Mouse (Mus musculus): ENCODE measurements at regions not wholly inside any gene's neighbourhood (a gene's known extent, or its start where the extent isn't known, plus 50 kb on each side); places are given as distances from the start of the nearest gene placed in this dataset.

DNA sequence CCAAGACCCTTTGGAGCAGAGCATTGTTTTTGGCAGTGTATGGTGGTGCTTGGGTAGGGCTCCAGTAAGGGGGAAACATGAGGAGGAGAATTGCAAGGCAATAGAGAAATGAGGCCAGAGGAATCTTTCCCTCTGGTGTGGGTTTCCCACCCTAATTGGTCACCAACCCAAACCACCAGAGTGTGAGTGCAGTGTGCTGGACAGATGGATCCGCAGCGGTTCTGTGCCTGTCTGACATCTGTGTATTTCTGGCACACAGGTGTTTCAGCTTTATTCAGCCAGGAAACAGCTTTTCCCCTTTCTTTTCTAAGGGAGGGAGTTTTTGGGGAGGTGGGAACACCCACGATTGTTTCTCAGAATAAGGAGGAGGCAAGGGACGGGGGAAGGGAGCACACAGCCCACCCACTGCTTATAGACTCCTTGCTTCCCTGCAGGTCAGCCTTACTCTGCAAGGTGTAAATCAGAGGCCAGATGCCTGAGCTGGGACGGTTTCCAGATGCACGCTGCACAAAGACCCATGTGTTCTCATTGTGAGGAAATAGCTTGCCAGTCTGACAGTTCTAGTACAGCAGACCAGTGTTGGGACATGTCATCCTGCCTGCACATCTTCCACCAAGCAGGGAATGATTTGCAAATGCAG lies 175.2 kb upstream of the Gypa start:
- Histone ChIP-seq H3K27me3 (replicated peaks) (no peaks in the 10 kb centered on the region; the same call in 1 of the 2 replicates), H3K9ac (no peak overlapping the region), H3K4me3 (no peak overlapping the region), H3K4me2 (no peak overlapping the region), H3K36me3 (no peaks in the 10 kb centered on the region), H3K27ac (replicated peaks) (no peak overlapping the region), H3K4me1 (peaks cover 25% of the 10 kb centered on the region), H3K9me3 (no peaks in the 10 kb centered on the region)
- 45% methylated on average over 6 of the region's 6 CpGs for WGBS
- ATAC-seq (ENCODE audit: extremely low read depth, insufficient number of reproducible peaks, low FRiP score, low TSS enrichment) = no peak

DNA sequence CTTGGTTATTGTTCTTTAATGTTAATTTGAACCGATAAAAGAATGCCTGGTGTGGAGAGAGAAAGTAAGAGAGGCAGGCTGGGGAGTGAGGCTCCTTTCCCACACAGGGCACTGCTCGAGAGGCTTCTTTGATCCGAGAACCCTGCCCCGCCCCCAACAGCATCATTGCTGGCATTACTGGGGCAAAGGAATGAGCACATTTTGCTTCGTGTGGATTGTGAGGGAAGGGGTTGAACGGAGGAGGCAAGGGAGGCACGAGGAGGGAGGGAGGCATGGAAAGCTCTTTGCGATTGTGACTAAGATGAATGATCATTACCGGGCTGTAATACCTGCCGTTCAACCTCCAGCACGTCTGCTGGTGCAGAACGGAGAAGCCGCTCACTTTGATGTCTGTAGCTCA lies 178.2 kb upstream of the Gypa start:
- ATAC-seq (ENCODE audit: extremely low read depth, insufficient number of reproducible peaks, low FRiP score, low TSS enrichment) = no peak
- Histone ChIP-seq H3K9me3 (no peaks in the 10 kb centered on the region), H3K9ac (no peak overlapping the region), H3K36me3 (no peaks in the 10 kb centered on the region), H3K4me3 (peak overlapping the region; percentile 37), H3K4me2 (peak overlapping the region; percentile 62), H3K27ac (replicated peaks) (no peak overlapping the region), H3K27me3 (replicated peaks) (no peaks in the 10 kb centered on the region; the same call in 1 of the 2 replicates), H3K4me1 (peaks cover 25% of the 10 kb centered on the region)
- WGBS = 7% methylated on average over 13 of the region's 13 CpGs

DNA sequence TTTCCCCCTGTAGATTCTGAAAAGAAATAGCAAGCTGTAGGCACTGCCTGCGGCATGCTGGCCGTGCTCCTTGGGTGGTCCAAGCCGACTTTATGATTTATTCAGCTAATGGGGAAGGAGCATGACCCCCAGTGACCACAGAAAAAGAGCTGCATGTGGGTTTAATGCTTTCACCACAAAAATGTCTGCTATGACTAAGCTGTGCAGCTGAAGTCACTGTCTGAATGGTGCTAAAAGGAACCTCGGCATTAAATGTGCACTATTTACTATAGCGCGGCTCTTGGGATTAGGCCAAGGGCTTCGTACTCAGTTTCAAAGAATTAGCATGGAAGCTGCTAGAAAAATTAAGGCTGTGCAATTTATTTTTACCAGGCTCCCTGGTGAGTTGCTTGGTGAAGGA lies 178.8 kb upstream of the Gypa start:
- Histone ChIP-seq H3K36me3 (no peaks in the 10 kb centered on the region), H3K4me3 (peak overlapping the region; percentile 37), H3K4me1 (peaks cover 25% of the 10 kb centered on the region), H3K9me3 (no peaks in the 10 kb centered on the region), H3K27me3 (replicated peaks) (no peaks in the 10 kb centered on the region; the same call in 1 of the 2 replicates), H3K9ac (no peak overlapping the region), H3K4me2 (peak overlapping the region; percentile 62), H3K27ac (replicated peaks) (no peak overlapping the region)
- 22% methylated on average over 7 of the region's 7 CpGs for WGBS
- ATAC-seq (ENCODE audit: extremely low read depth, insufficient number of reproducible peaks, low FRiP score, low TSS enrichment) = no peak

DNA sequence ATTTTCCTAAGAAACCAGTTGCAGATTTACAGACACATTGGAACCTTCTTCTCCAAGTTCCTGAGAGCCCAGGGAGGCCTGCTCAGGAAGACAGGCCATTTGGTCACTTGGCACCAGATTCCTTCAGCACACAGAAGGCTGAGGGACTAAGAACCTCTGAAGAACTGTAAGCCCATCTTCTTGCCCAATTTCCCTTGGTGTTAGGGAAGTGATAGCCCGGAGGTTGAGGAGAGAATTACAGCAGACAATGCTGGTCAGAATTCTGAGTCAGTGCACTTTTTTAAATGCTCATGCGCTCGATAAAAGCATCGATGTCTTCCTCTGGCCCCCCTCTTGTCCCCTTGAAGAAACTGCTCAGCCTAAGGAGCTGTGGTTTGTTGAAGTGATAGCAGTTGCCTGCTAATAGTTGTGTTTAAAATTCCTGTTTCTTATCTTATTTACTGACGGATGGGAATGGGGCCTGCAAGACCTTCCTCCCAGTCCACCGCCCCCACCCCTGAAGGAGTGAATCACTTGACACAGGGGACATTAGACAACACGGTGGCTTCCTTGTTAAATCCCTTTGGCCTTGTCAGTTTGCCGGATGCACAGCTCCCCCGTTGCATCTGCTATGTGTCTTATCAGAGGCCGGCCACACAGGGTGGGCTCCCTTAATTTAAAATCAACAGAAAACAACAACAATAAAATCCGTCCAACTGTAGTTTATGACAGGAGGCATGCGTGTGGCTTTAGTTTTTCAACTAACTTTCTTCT lies 179.5 kb upstream of the Gypa start:
- H3K27ac ChIP-seq (replicated peaks) = no peak overlapping the region
- no peaks in the 10 kb centered on the region for H3K36me3 ChIP-seq
- ATAC-seq (ENCODE audit: extremely low read depth, insufficient number of reproducible peaks, low FRiP score, low TSS enrichment) = no peak
- no peaks in the 10 kb centered on the region; the same call in 1 of the 2 replicates for H3K27me3 ChIP-seq (replicated peaks)
- no peaks in the 10 kb centered on the region for H3K9me3 ChIP-seq
- whole genome bisulfite sequencing = 21% methylated on average over 12 of the region's 12 CpGs
- H3K4me1 ChIP-seq = peaks cover 25% of the 10 kb centered on the region
- H3K4me2 ChIP-seq = 0 out of 2 replicates have a peak overlapping the region, but pooled peaks have one; percentile 8
- H3K4me3 ChIP-seq = no peak overlapping the region
- no peak overlapping the region for H3K9ac ChIP-seq

- Histone ChIP-seq H3K27ac (replicated peaks) (no peak overlapping the region), H3K9me3 (no peaks in the 10 kb centered on the region), H3K36me3 (no peaks in the 10 kb centered on the region), H3K4me1 (no peaks in the 10 kb centered on the region), H3K4me2 (no peak overlapping the region), H3K9ac (no peak overlapping the region), H3K27me3 (replicated peaks) (no peaks in the 10 kb centered on the region), H3K4me3 (no peak overlapping the region)
- ATAC-seq (ENCODE audit: extremely low read depth, insufficient number of reproducible peaks, low FRiP score, low TSS enrichment) = no peak
- WGBS = 66% methylated on average over 4 of the region's 4 CpGs
Measured at GRCm38 (mm10) chr8:80307761-80308160, 185.8 kb upstream of the Gypa start.

GRCm38 (mm10) chr8:80298596-80298995 lies 195.0 kb upstream of the Gypa start:
- no peak for ATAC-seq (ENCODE audit: extremely low read depth, insufficient number of reproducible peaks, low FRiP score, low TSS enrichment)
- Histone ChIP-seq H3K9ac (no peak overlapping the region), H3K4me1 (no peaks in the 10 kb centered on the region), H3K9me3 (no peaks in the 10 kb centered on the region), H3K27me3 (replicated peaks) (no peaks in the 10 kb centered on the region), H3K4me2 (no peak overlapping the region), H3K27ac (replicated peaks) (no peak overlapping the region), H3K4me3 (no peak overlapping the region), H3K36me3 (no peaks in the 10 kb centered on the region)
- WGBS = 73% methylated on average over 5 of the region's 5 CpGs

DNA sequence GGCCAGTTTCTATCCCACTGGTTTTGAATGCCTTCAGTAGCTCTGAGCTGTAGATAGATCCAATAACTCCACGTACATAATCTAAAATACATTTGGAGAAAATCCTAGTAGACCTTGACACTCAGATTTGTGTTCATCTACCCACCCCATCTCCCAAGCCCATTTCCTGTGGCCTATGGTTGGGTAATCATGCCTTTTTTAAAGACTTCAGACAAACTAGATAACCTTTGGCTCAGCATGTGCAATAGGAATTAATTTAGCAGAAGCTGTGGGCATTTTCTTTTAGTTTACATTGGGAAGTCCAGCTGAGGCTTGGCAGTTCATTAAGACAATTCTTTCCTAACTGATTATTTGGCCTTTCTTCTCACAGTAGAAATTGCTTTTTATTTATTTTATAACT lies 203.3 kb upstream of the Gypa start:
- Histone ChIP-seq H3K4me1 (no peaks in the 10 kb centered on the region), H3K4me2 (no peak overlapping the region), H3K27me3 (replicated peaks) (no peaks in the 10 kb centered on the region), H3K9me3 (no peaks in the 10 kb centered on the region), H3K4me3 (no peak overlapping the region), H3K9ac (no peak overlapping the region), H3K27ac (replicated peaks) (no peak overlapping the region), H3K36me3 (no peaks in the 10 kb centered on the region)
- ATAC-seq (ENCODE audit: extremely low read depth, insufficient number of reproducible peaks, low FRiP score, low TSS enrichment) = no peak
- 75% methylated on average over 1 of the region's 1 CpGs for WGBS

DNA sequence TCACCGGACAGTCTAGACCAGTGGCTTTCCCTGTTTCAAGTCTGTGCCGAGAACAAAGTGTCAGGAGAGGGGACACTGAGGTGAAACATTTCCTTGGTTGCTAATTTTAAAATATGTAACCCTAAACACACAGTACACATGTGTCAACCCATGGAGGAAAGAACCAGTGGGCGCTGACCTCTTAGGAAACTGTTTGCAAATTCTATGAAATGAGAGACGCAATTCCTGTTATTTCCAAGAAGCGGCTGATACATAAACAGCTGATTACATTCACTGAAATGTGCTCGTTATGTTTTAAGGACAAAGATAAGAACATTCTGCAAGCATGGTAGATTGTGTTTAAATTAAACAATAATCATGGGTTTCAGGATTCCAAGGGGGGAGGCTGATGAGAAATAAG lies 204.3 kb upstream of the Gypa start:
- no peak for ATAC-seq (ENCODE audit: extremely low read depth, insufficient number of reproducible peaks, low FRiP score, low TSS enrichment)
- H3K36me3 ChIP-seq = no peaks in the 10 kb centered on the region
- WGBS = 75% methylated on average over 6 of the region's 6 CpGs

DNA sequence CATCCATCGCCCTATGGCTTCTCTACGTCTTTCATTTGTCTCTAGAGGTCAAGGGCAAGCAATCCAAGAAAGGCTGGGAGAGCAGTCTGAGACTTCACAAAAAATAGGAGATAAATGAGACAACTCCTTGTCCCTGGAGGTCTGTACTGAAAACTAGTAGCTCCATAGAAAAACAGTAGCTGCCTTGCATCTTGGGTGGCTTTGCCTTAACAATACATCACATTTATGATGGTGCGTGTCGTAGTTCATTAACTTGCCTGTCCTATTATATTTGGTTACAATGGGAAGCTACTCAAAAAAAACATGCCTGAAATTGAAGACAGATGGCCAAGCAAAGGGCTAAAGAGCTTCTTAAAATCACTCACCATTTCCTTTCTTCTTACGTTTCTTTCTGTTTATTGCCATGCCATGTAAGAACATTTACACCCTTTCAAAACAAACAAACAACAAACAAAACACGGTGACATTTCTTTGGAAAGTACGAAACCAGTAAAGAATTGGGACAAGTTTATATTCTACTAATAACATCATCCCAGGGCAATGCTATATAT lies 211.2 kb upstream of the Hhip start:
- no peaks in the 10 kb centered on the region for H3K4me1 ChIP-seq
- H3K27ac ChIP-seq (replicated peaks) = no peak overlapping the region
- no peak overlapping the region for H3K4me2 ChIP-seq
- no peaks in the 10 kb centered on the region for H3K27me3 ChIP-seq (replicated peaks)
- ATAC-seq (ENCODE audit: extremely low read depth, insufficient number of reproducible peaks, low FRiP score, low TSS enrichment) = no peak
- 82% methylated on average over 7 of the region's 7 CpGs for WGBS
- no peak overlapping the region for H3K4me3 ChIP-seq
- no peaks in the 10 kb centered on the region for H3K36me3 ChIP-seq
- H3K9ac ChIP-seq = no peak overlapping the region
- no peaks in the 10 kb centered on the region for H3K9me3 ChIP-seq

More for the DNA sequence above, 204.3 kb upstream of the Gypa start:
- no peak overlapping the region for H3K27ac ChIP-seq (replicated peaks)
- no peaks in the 10 kb centered on the region for H3K27me3 ChIP-seq (replicated peaks)
- no peak overlapping the region for H3K4me3 ChIP-seq
- H3K9ac ChIP-seq = no peak overlapping the region
- H3K4me1 ChIP-seq = no peaks in the 10 kb centered on the region
- no peaks in the 10 kb centered on the region for H3K9me3 ChIP-seq
- H3K4me2 ChIP-seq = no peak overlapping the region

DNA sequence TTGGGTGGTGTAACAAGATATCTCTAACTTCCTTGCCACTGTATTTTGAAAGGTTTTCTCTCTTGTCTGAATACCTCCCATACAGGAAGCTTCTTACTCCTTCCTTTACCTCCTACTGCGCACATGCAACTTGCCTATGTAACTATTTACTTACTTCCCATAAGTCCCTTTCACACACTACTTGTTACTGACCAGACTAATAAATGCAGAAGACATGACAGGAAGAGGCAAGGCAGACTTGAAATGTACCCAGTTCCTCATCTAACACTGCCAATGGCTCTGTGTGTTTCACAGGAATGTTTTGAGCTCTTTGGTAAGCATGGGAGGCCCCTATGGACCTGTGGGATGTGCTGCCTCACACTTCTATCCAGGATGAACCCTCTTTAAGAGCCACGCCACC lies 207.1 kb upstream of the Hhip start:
- Histone ChIP-seq H3K4me3 (no peak overlapping the region), H3K9me3 (no peaks in the 10 kb centered on the region), H3K27ac (replicated peaks) (no peak overlapping the region), H3K4me1 (no peaks in the 10 kb centered on the region), H3K4me2 (no peak overlapping the region), H3K36me3 (no peaks in the 10 kb centered on the region), H3K27me3 (replicated peaks) (no peaks in the 10 kb centered on the region), H3K9ac (no peak overlapping the region)
- no peak for ATAC-seq (ENCODE audit: extremely low read depth, insufficient number of reproducible peaks, low FRiP score, low TSS enrichment)
- 83% methylated on average over 2 of the region's 2 CpGs for WGBS

DNA sequence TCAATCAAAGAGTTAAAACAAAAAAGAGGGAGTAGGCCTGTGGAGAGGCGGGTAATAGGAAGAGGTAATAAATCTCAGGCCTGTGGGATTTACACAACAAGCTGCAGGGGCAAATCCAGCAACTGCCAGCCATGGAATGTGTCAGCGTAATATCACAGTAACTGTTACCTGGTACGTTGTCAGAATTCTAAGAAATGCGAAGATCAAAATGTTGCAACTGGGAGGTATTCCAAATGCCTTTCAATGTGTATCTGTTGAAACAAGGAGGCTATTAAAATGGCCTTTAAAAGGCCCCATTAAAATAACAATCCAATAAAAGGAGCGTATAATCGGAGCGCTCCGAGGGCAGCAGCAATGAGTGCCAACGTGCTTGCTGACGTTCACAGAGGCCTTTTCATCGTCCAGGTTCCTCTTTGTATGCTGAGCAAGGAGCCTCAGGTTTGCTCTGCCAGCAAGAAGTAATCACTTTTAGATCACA lies 205.7 kb upstream of the Hhip start:
- H3K27me3 ChIP-seq (replicated peaks) = no peaks in the 10 kb centered on the region
- no peaks in the 10 kb centered on the region for H3K9me3 ChIP-seq
- H3K4me3 ChIP-seq = no peak overlapping the region
- no peak for ATAC-seq (ENCODE audit: extremely low read depth, insufficient number of reproducible peaks, low FRiP score, low TSS enrichment)
- no peak overlapping the region for H3K9ac ChIP-seq
- no peak overlapping the region for H3K27ac ChIP-seq (replicated peaks)
- H3K36me3 ChIP-seq = no peaks in the 10 kb centered on the region
- H3K4me1 ChIP-seq = no peaks in the 10 kb centered on the region
- 72% methylated on average over 11 of the region's 11 CpGs for WGBS
- no peak overlapping the region for H3K4me2 ChIP-seq
